Mouse (Mus musculus): ENCODE data around the gene Eipr1.

DNA sequence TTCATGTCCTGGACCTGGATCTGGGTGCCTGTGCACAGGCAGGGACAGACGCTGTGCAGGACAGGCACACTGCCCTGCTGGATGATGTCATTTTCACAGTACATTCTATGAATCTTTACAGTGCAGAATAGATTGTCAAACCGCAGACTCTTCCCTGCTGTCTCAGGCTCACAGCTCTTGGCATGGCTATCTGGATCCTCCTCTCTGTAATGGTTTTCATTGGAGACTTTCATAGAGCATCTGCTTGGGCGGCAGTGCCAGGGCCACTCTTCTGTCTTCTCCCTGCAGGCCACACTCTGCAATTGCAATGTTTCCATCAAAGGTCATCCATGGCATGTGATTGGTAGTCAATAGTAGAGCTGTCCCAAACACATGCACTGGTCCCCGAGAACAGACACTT, 117.2 kb downstream of the Eipr1 start:
- TF ChIP-seq POLR2A (IDR thresholded peaks at IDR 0.05; ENCODE audit: insufficient read depth, low read length) (no peak), EP300 (IDR thresholded peaks at IDR 0.05; ENCODE audit: insufficient read depth, low read depth, low read length) (no peak), CTCF (IDR thresholded peaks at IDR 0.05; ENCODE audit: low read depth, low read length) (no peak)

Data from ES-Bruce4 (cell line).